Mouse (Mus musculus) limb, embryonic 10.5 days (tissue): Measurements from ENCODE around the gene Incenp. TPM values are rescaled to one million over a fixed set of nuclear protein-coding genes. Genes with fewer than 3 reads are reported as not detected.
"Not testable (repeated sequence)": the region's sequence is repeated elsewhere in the genome, so short reads cannot be mapped to it uniquely, and the experiment has no call there.

ENCODE experiments used
- DNase-seq: peaks from one replicate; pipeline ENCODE4 v3.0.0-alpha.2; 2017; ENCODE audit warnings: low spot score
- H3K27ac ChIP-seq: fragments of 300-500 bp; sonication (generic); 2 replicates; pipeline ENCODE4 v1.5.1; 2016; ENCODE audit warnings: mild to moderate bottlenecking
- H3K27me3 ChIP-seq: fragments of 300-500 bp; sonication (generic); 2 replicates; pipeline ENCODE4 v1.6.1; 2016; ENCODE audit warnings: low read depth, mild to moderate bottlenecking; ENCODE audit not compliant: poor library complexity, severe bottlenecking
- H3K36me3 ChIP-seq: fragments of 300-500 bp; sonication (generic); 2 replicates; pipeline ENCODE4 v1.6.1; 2016; ENCODE audit warnings: mild to moderate bottlenecking, moderate library complexity
- H3K4me1 ChIP-seq: fragments of 300-500 bp; sonication (generic); 2 replicates; pipeline ENCODE4 v1.6.1; 2016
- H3K4me3 ChIP-seq: fragments of 300-500 bp; sonication (generic); 2 replicates; pipeline ENCODE4 v1.5.1; 2016; ENCODE audit warnings: mild to moderate bottlenecking, moderate library complexity
- H3K9me3 ChIP-seq: fragments of 300-500 bp; sonication (generic); replicated peaks from 2 replicates; pipeline ENCODE4 v1.6.1; 2016; ENCODE audit warnings: mild to moderate bottlenecking
- WGBS: fragments of 180-500 bp; shearing (Covaris S2); methylation state at CpG from one replicate; pipeline ENCODE4 v1.1.7; 2016; 5-methylcytosine and 5-hydroxymethylcytosine counted together
- polyA plus RNA-seq: library from polyadenylated mRNA; unstranded; fragments of >200 nt; fragmentation: Nextera tagmentation; extraction: Ambion mirVana; gene quantifications from 2 replicates; pipeline ENCODE4 v1.2.1, GENCODE M21; 2016

Gene Incenp
- polyA plus RNA-seq, 1 experiment from 2014 or later: 183 TPM

- not testable (repeated sequence) for H3K27ac ChIP-seq
- 90% methylated on average over 2 of the region's 2 CpGs for WGBS
These were observed 31.8 kb upstream of the Incenp start for GRCm38 (mm10) chr19:9931167-9931607.

GRCm38 (mm10) chr19:9928089-9928488 lies 28.7 kb upstream of the Incenp start:
- Histone ChIP-seq H3K4me1 (peaks cover 19% of the 10 kb centered on the region), H3K4me3 (no peak overlapping the region), H3K36me3 (no peaks in the 10 kb centered on the region), H3K27ac (no peak overlapping the region), H3K9me3 (no peaks in the 10 kb centered on the region), H3K27me3 (no peaks in the 10 kb centered on the region)
- WGBS: 85% methylated on average over 9 of the region's 9 CpGs
- DNase-seq: no peak

More at GRCm38 (mm10) chr19:9931167-9931607, 31.8 kb upstream of the Incenp start:
- not testable (repeated sequence) for H3K4me3 ChIP-seq, H3K9me3 ChIP-seq, H3K36me3 ChIP-seq, H3K27me3 ChIP-seq, H3K4me1 ChIP-seq, DNase-seq

GRCm38 (mm10) chr19:9924769-9925272 lies 25.5 kb upstream of the Incenp start:
- no peak for DNase-seq
- no peaks in the 10 kb centered on the region for H3K36me3 ChIP-seq
- H3K27me3 ChIP-seq: no peaks in the 10 kb centered on the region
- H3K4me1 ChIP-seq: peaks cover 37% of the 10 kb centered on the region
- no peak overlapping the region for H3K27ac ChIP-seq
- no peak overlapping the region for H3K4me3 ChIP-seq
- WGBS: 74% methylated on average over 8 of the region's 8 CpGs
- H3K9me3 ChIP-seq: no peaks in the 10 kb centered on the region

- Histone ChIP-seq H3K27me3 (no peaks in the 10 kb centered on the region), H3K36me3 (no peaks in the 10 kb centered on the region), H3K4me1 (peaks cover 37% of the 10 kb centered on the region), H3K4me3 (no peak overlapping the region), H3K9me3 (no peaks in the 10 kb centered on the region), H3K27ac (peak overlapping the region; percentile 44; the same call in 1 of the 2 replicates)
- DNase-seq: no peak
- 54% methylated on average over 13 of the region's 13 CpGs for WGBS
These were observed 24.9 kb upstream of the Incenp start for GRCm38 (mm10) chr19:9924034-9924768.

- no peaks in the 10 kb centered on the region for H3K27me3 ChIP-seq
- H3K27ac ChIP-seq: peak overlapping the region; percentile 44
- H3K36me3 ChIP-seq: no peaks in the 10 kb centered on the region
- H3K4me1 ChIP-seq: peaks cover 37% of the 10 kb centered on the region
- DNase-seq: no peak
- no peaks in the 10 kb centered on the region for H3K9me3 ChIP-seq
- no peak overlapping the region for H3K4me3 ChIP-seq
These were observed 23.7 kb upstream of the Incenp start for GRCm38 (mm10) chr19:9923048-9923447.

GRCm38 (mm10) chr19:9922228-9922627 lies 22.9 kb upstream of the Incenp start:
- H3K4me1 ChIP-seq: peaks cover 37% of the 10 kb centered on the region
- no peaks in the 10 kb centered on the region for H3K27me3 ChIP-seq
- H3K9me3 ChIP-seq: no peaks in the 10 kb centered on the region
- no peak overlapping the region for H3K27ac ChIP-seq
- DNase-seq: no peak
- H3K36me3 ChIP-seq: no peaks in the 10 kb centered on the region
- WGBS: 27% methylated on average over 2 of the region's 2 CpGs
- H3K4me3 ChIP-seq: no peak overlapping the region

- H3K9me3 ChIP-seq: no peaks in the 10 kb centered on the region
- no peaks in the 10 kb centered on the region for H3K36me3 ChIP-seq
- H3K4me3 ChIP-seq: no peak overlapping the region
- H3K4me1 ChIP-seq: peaks cover 37% of the 10 kb centered on the region
- DNase-seq: no peak
- 0 out of 2 replicates have a peak overlapping the region, but pooled peaks have one; percentile 30 for H3K27ac ChIP-seq
- no peaks in the 10 kb centered on the region for H3K27me3 ChIP-seq
- 56% methylated on average over 13 of the region's 13 CpGs for WGBS
These were observed 21.8 kb upstream of the Incenp start for GRCm38 (mm10) chr19:9920835-9921784.

- no peaks in the 10 kb centered on the region for H3K27me3 ChIP-seq
- no peak overlapping the region for H3K27ac ChIP-seq
- H3K4me1 ChIP-seq: peaks cover 21% of the 10 kb centered on the region
- 70% methylated on average over 9 of the region's 9 CpGs for WGBS
- no peaks in the 10 kb centered on the region for H3K9me3 ChIP-seq
- H3K36me3 ChIP-seq: no peaks in the 10 kb centered on the region
- H3K4me3 ChIP-seq: no peak overlapping the region
- DNase-seq: no peak
These were observed 19.0 kb upstream of the Incenp start for GRCm38 (mm10) chr19:9918176-9918861.

GRCm38 (mm10) chr19:9917727-9918126 lies 18.4 kb upstream of the Incenp start:
- no peaks in the 10 kb centered on the region for H3K9me3 ChIP-seq
- H3K27me3 ChIP-seq: no peaks in the 10 kb centered on the region
- H3K27ac ChIP-seq: no peak overlapping the region
- no peak overlapping the region for H3K4me3 ChIP-seq
- whole genome bisulfite sequencing: 77% methylated on average over 4 of the region's 4 CpGs
- no peaks in the 10 kb centered on the region for H3K36me3 ChIP-seq
- DNase-seq: no peak
- peaks cover 15% of the 10 kb centered on the region for H3K4me1 ChIP-seq

- Histone ChIP-seq H3K27me3 (no peaks in the 10 kb centered on the region), H3K27ac (no peak overlapping the region), H3K9me3 (no peaks in the 10 kb centered on the region), H3K36me3 (no peaks in the 10 kb centered on the region), H3K4me1 (no peaks in the 10 kb centered on the region), H3K4me3 (no peak overlapping the region)
- WGBS: 0% methylated on average over 1 of the region's 1 CpGs
- DNase-seq: peak; percentile 80
These were observed 16.6 kb upstream of the Incenp start for GRCm38 (mm10) chr19:9915935-9916334.

- Histone ChIP-seq H3K4me1 (no peaks in the 10 kb centered on the region), H3K27ac (no peak overlapping the region), H3K4me3 (no peak overlapping the region), H3K9me3 (no peaks in the 10 kb centered on the region), H3K36me3 (no peaks in the 10 kb centered on the region), H3K27me3 (no peaks in the 10 kb centered on the region)
- WGBS: 88% methylated on average over 3 of the region's 3 CpGs
- DNase-seq: no peak
These were observed 15.0 kb upstream of the Incenp start for GRCm38 (mm10) chr19:9914346-9914745.

GRCm38 (mm10) chr19:9913784-9914183 lies 14.4 kb upstream of the Incenp start:
- H3K27me3 ChIP-seq: no peaks in the 10 kb centered on the region
- no peak for DNase-seq
- 89% methylated on average over 5 of the region's 5 CpGs for WGBS
- no peak overlapping the region for H3K27ac ChIP-seq
- H3K4me3 ChIP-seq: no peak overlapping the region
- H3K36me3 ChIP-seq: no peaks in the 10 kb centered on the region
- no peaks in the 10 kb centered on the region for H3K9me3 ChIP-seq
- H3K4me1 ChIP-seq: no peaks in the 10 kb centered on the region
